Mouse (Mus musculus): ENCODE measurements around the gene Nthl1.

Gene Nthl1

DNA sequence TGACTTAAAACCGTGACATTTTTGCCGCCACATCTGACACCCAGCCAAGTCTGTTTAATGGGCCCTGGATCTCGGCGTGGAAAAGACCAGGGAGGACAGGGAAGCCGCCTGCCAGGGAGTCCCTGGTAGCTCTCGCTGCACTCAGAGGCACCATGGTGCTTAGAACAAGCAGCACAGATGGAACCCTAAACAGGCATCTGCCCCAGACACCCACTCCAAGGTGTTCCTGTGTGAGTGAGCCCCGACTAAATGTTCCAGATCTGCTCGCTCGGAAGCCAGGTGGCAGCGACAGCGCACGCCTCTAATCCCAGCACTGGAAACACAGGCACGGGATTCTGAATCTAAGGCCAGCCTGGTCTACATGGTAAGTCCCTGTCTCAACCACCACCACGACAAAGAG lies 2.4 kb upstream of the Nthl1 start:
- DNase-seq = no peak

DNA sequence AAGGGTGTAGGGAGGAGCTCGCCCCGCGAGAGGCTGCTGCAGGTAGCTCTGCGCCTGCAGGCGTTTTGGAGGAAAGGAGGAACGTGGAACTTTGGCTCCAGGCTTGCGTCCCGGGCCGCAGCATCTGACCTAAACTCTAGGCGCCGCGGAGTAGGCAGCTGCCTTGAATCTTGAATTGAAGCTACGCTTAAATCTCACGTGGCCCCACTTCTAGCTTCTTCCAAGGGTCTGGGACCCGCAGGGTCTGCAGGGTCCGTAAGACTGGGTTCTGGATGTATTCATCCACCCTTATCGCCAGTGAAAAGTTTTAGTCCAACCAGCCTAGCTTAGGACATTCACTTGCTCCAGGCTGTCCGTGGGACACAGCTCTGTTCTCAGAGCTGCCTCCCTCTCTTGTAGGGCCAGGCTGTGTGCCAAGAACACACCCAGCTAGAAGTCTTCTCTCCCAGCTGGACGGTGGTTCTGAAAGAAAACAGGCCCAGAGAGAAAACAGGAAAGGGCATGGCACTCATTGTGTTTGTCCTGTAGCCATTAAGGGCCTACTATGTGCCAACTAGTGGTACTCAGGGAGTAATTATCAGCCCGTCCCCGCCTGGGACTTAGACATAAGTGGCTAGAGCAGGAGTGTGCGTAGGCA lies 451 bp downstream of the Nthl1 start:
- peak; percentile 44 to 46 for DNase-seq

DNA sequence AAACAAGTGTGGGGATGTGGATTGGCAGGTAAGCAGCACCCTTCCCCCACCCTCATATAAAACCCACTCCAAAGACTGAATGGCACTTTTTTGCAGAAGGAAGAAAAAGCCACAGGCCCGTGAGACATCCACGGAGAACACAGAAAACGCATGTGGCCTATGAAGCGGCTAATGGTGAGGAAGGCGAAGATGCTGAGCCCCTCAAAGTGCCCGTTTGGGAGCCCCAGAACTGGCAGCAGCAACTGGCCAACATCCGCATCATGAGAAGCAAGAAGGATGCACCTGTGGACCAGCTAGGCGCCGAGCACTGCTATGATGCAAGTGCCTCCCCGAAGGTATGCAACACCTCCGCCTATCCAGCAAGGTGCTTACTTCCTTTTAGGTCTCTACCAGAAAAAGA lies 1.4 kb downstream of the Nthl1 start:
- DNase-seq = no peak

DNA sequence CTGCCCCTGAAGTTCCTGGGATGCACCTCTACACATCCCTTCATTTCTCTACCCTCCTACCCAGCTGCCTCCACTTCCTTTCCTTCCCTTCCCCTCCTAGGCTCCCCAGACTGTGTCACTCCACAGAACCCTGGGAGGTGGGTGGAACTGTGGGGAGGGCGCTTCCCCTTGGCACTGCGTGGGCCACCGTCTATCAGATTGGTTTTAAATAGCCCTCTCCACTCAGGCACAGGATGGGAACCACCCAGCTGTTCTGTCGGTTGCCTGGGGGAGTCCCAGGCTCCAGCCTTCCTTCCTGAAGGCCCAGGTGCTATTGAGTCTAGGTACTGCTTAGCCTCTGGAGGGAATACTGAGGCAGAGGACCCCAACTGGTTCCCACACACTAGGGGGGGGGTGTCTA lies 2.5 kb downstream of the Nthl1 start:
- DNase-seq = no peak

DNA sequence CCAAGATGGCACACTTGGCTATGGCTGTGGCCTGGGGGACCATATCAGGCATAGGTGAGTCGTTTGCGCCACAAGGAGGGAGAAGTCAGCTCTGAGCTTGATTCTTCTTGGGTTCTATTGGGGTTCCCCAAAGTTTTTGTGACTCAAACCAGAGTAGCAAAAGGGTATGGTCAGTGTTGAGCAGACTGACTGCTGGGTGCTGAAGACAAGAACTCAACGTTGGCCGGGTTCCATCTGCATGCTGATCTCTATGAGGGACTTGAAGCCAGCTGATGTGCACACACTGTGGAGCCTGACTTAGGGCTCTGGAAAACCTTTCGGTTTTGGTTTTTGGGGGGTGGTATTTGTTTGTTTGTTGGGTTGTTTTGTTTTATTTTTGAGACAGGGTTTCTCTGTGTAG lies 3.2 kb downstream of the Nthl1 start:
- DNase-seq = no peak

DNA sequence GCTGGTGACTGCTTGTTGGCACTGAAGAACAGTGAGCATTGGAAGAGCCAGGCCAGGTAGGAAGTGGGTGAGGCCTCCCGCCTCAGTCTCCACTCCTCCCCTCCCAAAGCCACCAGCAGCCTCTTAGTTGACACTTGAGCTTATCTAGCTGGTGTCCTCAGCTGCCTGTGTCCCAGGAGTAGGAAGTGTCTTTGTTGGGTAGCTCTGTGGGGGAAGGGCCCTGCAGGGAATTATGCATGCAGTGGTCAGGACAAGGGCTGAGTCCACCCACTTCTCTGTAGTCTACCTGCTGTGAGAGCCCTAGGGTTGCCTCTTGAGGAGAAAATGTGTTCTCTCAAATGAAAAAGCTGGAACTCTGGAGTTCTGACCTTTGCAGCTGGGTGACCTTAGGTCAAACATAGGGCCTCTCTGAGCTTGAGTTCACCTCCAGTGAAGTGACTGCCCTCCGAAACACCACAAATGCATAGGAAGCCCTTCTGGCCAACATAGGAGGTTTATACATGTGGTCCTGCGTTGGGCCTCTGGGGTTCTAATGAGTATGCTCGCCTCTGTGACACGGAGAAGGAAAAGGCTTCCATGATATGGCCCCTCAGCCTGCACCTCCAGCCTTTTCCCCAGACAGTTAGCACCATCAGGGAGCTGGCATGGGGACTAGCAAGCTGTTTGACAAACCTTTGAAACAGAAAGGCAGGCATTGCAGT lies 4.5 kb downstream of the Nthl1 start:
- no peak for DNase-seq

DNA sequence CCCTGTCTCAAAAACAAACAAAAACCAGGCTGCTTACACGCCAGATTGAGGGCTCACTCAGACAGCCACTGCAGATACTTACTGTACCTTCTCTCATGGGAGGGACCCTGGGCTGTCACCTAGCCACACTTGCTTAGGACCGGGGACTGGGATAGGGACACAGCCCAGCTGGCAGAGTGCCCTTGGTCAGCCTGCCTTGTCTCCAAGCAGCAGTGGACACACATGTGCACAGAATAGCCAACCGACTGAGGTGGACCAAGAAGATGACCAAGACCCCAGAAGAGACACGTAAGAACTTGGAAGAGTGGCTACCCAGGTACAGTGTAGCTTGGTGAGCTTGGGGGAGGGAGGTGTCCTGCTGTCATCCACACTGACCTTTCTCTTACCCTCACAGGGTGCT lies 5.7 kb downstream of the Nthl1 start:
- no peak for DNase-seq

DNA sequence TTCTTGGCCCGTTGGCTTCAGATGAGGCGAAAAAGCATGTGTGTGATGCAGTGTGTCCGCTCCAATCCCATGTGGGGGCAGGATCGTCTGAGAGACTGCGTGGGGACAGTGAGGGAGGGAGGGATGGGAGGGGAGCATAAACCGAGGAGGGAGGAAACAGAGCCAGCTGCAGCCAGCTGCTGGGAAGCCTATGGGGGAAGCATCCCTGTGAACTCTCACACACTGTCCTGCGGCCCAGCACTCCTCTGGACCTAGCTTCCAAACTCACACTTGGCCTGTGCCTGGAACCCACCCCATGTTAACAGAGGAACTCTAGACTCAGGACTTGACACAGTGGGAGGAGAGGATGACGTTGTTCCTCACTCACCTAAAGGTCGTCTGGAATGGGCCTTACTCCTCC lies 6.4 kb downstream of the Nthl1 start:
- DNase-seq = no peak

DNA sequence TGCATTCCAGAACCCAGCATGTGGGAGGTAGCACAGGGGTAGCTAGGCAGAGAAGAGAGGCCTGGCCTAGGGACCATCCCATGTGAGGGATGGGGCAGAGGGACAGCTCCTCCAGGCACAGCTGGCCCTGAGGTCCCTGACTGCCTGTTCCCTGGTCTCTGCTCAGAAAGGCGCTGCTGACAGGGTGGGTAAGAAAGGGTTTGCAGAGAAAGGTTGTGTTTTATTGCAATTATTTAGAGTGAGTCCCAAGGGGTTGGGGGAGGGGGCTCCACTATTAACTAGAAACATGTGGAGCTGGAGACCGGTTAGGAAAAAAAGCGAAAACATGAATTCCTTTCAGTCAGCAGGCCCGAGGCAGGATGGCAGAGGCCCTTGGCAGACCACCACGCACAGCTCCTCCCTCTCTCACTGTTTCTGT lies 7.1 kb downstream of the Nthl1 start:
- no peak for DNase-seq

DNA sequence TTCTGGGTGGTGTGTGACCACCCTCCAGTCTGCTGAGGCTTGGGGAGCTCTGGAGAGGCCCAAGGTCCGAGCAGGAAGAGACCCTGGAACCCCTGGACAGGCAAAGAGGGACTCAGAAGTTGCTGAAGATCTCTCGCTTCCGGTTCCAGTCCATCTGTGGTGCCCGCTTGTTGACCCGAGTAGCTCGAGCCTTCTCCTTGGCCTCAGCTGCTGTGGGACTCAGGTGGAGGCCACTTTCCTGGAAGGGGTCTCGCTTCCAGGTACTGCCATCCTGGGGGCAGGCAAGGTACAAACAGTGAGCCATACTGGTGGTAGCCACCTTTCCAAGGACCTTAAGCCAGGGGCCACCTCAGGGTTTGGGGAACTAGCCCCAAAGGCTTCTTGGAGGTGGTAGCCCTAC lies 7.6 kb downstream of the Nthl1 start:
- DNase-seq = no peak

DNA sequence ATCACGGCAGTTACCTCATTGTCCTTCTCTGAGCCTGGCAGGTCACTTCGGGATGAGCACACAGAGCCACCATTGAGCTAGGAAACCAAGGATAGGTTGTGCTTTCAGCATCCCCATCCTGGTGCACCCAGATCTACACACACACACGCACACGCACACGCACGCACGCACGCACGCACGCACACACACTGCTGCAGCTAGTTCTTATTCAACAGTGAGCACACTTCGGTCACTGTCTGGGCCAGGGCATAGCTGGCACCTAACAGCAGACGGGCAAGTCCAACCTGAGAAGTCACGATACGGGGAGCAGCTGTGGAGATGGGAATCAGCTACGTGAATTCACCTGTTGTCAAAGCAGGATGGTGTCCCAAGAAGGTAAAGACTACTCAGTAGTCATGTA lies 8.1 kb downstream of the Nthl1 start:
- no peak for DNase-seq

DNA sequence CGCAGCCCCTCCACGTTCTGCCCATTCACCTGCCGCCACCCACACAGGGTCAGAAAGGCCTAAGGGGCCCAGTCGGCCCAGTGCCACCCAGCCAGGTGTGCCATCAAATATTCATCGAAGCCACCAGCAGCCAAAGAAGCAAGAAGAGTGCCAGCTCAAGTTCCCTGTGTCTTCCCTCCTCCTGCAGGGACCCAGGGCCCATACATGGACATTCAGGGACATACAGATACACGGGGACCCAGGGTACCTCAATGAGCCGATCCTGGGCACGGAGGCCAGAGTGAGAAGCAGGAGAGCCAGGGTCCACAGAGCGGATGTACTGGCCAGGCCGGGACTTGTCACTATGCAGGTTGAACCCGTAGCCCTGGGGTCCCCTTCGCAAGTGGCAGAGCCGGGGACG lies 9.5 kb downstream of the Nthl1 start:
- DNase-seq = no peak

DNA sequence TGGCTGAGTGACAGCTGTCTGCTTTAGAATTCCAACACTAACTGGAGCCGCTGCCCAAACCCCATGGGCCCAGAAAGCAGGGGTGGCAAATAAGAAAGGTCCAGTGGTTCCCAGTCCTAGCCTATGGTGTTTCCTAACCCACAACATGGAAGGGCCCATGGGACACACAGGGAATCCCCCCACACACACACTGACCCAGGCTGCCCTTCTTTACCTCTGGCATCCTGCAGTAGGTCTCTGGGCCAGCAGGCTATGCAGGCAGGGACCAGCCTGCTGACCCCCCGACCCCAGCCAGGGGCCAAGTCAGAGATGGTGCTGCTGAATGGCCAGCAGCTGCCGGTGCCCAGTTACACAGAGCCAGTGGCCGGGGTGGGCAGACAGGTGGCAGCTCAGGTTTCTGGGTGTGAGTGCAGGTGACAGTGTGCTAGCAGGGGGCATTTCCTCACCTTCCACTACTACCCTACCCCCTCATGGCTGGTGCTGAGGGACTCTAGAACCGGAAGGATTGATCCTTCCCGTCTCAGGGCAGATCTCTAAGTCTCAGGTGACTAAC lies 10.4 kb downstream of the Nthl1 start:
- no peak for DNase-seq

DNA sequence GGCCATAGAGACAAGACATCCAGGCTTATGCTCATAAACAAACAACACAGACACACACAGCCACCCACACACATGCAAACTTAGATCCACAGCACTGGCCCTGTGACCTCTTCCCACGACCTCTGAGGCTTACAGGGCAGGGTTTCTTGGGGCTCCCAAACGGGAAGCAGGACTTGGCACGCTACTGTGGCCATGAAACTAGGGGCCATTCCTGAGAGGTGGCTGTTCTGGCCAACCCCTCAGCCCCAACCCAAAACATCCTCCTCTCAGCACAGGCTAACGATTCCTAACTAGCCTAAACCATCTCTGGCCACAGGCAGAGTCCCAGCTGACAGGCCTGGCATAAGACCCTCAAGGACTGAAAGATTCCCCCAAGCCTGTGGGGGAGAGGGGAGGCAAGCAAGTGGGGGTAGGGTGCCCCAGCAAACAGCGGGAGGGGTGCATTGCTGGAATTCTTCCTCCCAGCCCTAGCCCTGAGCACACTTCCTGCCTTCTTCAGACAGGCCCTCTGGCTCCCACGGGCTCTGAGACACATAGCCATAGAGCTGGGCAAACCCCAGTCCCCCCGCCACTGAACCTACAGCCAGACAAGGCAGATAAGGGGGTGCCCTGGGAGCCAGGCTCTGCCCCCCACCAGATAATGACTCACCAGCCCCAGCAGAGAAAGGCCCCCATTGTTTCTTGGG lies 11.7 kb downstream of the Nthl1 start:
- DNase-seq = no peak

DNA sequence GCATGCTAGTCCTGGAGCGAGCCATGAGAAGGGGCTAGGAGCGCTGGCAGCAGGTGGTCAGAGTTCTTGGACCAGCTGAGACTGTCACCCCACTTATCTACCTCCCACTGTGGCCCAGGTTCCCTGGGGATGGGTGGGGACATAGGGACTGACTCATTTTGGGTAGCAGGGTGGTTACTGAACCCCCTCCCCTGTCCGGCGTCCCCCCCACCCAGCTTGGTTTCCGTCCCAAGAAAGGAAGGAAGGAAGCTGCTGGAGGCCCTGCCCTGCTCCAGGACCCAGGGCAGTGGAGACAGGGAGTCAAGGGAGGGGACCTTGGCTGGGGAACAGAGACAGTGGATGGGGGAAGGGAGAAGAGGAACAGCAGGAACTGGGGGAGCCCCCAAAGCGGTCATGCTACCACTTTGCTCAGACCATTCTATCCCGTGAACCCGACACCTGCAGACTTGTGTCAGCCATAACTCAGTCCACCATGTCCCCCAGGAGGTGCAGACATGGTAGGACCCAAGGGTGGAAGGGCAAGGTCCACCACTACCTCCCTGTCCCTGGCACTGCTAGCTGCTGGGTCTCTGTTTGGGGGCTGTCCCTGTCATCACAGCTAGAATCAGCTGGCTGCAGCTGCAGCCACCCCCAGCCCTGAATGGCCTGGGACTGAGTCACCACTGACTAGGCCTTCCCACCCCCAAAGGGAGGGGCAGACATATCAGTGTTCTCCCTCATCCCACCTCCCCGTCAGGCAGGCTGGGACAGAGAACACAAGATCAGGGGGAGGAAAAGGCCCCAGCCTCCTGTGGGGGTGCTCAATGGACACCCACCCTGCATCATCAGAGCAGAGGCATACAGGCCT lies 12.6 kb downstream of the Nthl1 start:
- no peak for DNase-seq

DNA sequence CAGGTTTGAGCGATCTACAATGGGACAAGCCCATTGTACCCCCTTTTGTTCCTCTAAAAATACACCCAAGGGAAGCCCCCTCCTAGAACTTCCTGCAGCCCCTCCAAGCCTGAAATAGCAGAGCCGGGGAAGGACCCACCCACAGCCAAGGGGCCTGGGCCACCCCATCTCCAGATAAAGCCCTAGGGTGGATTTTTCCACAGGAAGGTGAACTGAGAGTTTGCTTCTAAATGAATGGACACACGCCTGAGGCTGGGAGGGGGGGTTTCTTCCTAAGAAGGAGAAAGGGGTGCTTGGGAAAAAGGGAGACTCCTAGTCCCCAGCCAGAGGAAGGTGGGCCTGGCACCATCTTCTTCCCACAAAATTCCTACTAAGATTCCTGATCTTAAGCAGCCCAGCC lies 13.4 kb downstream of the Nthl1 start:
- DNase-seq = no peak

DNA sequence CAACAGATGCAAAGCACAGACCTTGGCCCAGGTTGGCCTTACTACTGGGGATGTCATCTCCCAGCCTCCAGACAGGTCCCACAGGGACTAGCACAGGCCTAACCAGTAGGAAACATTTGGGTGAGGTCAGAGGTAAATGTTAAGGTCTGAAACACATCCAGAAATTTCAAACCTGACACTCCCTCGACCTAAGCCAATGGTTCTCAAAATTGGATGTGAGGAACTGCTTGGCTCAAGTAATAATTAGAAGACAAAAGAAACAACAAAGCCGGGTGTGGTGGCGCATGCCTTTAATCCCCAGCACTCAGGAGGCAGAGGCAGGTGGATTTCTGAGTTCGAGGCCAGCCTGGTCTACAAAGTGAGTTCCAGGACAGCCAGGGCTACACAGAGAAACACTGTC lies 13.9 kb downstream of the Nthl1 start:
- DNase-seq = no peak

DNA sequence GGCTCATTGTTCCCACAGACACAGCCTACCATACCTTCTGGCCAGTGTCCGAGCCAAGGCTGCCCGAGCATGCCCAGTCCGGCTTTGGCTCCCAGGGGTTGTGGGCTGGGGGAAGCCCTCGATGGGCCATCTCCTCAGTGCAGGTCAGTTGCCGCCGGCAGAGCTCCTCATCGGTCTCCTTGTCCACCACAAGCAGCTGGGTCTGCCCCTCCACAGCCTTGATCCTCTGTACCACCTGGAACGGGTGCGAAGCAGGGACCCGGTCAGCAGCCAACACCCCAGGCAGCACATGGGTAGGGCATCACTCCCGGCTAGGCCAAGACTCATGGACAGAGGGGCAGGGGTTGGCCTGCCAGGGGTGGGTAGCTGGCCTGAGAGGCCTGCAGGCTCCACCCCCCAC lies 15.0 kb downstream of the Nthl1 start:
- no peak for DNase-seq

DNA sequence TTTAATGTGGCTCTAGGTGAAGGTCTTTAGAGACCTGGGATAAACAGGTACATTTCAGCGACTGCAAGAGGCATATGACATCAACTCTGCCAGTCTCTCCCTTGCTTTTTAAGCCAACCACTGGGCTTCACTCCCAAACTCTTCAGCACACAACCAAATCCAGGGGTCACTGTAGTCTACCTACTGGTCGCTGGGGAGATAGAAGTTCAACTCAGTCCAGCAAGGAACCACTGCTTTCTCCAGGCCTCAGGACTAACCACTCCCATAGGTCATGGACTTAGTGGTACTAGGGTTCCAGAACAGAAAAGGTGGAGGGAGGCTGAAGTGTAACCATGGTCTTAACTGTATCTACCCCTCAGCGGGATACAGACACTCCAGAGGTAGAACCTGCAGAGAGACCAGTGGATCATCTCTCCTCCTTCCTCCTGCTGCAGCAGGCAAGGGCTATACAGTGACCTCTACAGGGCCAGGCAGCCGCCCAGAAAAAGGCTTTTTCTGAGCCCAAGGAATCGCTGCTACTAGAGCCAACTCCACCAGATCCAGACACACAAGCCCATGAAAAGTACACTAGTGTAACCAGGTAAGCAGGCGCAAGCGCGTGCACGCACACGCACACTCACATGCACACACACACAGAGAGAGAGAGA lies 16.4 kb downstream of the Nthl1 start:
- DNase-seq = peak in 1 of 2 experiments; percentile 50

DNA sequence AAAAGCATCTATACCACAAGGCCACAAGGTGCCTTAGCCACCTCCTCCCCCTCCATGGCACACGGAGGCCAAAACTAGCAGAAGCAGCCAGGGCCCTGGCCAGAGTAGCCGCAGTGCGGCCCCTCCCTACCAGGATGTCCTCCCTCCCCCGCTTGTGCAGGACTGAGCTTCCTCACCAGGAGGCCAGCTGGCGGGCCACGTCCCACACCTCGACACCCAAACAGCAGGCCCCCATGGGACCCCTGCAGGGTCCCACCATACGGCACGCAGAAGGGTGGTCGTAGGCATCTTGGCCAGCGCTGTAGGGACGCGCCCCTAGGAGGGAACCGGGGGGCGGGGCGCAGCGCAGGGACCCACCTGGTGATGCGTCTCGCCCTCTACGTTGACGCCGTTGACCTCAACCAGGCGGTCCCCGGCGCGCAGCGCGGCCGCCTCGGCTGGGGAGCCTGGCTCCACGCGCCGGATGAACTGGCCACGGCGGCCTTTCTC lies 17.1 kb downstream of the Nthl1 start:
- DNase-seq = peak; percentile 62 to 70

DNA sequence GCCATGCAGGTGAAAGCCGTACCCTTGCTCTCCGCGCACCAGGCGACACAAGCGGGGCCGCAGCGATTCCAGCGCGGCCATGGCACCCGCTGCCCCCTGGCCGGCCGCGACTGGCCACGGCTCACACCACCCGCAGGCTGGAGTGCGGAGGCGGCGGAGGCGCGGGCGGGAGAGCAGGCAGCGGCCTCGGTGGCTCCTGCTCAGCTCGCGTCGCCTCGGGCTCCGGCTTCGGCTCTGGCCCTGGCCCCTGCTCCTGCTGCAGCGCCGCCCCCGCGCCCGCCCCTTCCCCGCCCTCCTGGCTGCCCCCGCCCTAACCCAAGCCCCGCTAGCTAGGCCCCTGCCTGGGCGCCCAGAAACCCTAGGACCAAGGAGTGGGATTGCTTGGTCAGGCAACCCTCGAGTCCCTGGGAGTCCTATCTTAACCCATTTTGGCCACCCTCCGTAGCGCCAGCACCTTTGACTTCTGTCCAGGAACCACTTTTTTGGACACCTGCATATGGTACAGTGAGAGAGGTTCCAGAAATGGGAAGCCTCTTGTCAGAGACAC lies 17.7 kb downstream of the Nthl1 start, which contains the start of gene Slc9a3r2:
TSS of gene Slc9a3r2 (minus strand) at position 258 of the 547 bp plus-strand sequence.
- DNase-seq = peak; percentile 69 to 82

DNA sequence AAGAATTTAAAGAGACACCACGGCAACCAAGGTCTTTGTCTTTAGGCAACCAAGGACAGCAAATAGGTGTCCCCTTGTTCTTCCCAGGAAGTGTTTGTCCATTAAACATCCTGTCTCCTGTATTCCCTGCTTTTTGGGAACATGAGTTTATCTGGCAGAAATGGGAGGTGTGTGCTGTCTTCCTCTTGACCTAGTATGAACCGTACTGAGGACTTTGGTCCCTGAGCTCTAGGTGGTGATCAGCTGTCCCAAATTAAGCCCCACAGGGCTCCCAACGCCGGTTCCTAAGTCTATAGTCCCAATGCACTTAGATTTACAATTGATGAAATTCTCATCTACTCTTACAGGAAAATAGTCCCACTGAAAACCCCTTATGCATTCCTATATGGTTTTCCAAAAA lies 18.3 kb downstream of the Nthl1 start:
- DNase-seq = no peak
